Mouse (Mus musculus) natural killer cell, adult 2 months (primary cell): ENCODE results near the gene Kcnip1.
A peak's percentile ranks its signal among the peaks of the same experiment; 100 is the strongest.

Experiments
- DNase-seq, 2 experiments: peaks; one replicate each; pipeline ENCODE4 v3.0.0; 2022; ENCODE audit warnings: low spot score in 2 of 2

Kcnip1 gene

DNA sequence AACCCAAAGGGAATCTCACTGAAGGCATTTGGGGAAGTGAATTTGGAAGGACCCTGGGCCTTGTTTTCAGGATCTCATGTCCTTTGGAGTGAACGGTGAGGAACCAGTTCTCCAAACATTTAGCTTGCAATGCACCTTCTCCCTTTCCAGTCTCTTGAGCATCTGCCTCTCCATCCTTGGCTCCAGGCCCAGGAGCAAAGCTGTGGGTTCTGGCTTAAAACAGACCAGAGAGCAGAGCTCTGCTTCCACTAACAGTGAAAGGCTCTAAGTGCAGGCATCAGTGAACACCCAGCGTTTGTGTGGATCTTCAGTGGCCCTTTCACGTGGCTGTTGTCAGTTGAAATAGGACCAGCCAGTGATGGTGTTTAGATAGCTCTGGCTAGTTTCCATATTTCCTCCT lies 307.0 kb downstream of the Kcnip1 start:
- no peak for DNase-seq

DNA sequence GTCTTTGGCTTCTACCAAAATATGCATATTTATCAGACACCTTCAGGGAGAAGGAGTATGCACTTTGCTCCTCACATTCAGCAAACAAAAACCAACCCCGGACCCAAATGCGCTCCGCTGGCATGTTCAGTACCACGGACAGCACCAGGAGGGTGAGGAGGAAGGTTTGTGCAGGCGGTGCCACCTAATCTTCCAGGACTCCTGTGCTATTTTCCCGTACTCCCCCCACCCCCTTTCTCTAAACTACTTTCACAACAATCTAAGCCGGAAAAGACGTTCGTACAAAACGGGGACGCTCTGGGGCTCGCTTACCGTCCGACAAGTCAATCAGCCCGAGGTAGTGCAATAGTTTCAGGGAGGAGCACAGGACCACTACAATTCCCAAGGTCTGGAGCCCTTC lies 312.8 kb downstream of the Kcnip1 start:
- DNase-seq: no peak

DNA sequence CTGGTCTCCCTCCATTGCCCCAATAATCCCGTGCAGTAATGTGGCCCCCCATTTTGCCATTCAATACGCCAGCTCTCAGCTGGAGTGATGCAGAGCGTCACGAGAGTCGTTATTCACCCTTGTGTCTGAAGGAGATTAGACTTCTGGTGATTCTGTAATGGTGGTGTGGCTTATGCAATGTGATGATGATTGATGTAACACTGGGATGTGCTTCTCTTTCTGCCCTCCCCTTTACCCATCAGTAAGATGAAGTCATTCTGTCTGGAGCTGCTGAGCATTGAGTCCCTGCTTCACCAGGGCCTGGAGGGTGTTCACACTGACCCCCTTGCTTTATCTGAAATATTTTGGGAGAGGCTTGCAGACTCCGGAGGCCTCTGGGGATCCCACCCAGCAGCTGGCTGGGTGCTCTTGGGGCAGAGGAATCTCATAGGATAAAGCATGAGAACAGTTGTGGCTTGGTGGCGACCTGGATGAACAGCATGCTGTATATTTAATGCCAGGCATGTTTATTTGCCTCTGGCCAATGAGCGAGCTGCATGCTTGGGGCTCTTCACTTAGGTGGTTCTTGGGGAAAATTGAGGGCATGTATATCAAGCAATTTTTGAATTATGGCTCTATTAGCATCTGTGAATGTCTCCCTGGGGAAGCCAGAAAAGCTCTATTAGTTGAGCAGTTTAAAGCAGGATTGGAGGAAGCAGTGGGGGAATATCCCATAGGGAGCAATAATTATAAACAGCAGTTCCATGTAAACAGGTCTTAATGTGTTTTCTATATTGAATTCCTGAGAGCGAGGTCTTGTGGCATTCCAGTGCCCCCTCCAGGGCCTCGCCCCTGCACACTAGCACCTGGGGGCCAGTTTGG lies 322.6 kb downstream of the Kcnip1 start:
- no peak for DNase-seq

DNA sequence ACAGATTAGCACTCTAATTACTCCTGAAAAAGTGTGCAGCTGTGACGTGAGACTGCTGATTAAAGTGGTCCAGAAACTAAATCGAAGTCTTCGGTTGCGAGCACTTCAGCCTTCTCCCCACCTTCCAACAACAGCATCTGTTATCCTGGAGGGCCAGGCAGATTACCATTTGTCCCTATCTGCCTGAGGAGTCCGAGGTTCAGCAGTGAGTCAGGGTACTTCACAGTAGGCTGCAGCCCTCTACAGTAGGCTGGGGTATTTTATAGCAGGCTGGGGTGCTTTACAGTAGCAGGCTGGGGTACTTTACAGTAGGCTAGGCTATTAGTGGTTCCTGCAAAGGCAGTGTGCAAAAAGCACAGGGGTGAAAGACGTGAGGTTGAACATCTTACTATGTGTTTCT lies 324.6 kb downstream of the Kcnip1 start:
- no peak for DNase-seq

DNA sequence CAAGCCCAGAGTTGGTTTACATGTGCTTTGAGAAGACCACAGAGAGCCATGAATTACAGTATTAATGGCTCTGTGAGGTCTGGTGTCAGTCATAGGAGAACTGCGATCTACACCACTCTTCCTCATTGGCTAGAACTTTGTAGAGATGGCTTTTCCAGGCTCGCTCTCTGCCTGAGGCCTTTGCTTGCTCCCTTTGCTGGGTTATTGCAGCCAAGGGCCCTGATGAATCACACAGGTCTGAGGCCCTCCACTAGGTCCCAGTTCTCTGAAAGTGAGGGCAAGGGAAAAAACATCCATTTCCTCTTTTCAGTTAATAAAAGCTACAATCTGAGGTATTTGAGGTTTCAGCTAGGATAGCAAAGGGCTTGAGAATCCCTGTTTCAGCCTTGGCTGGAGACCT lies 329.4 kb downstream of the Kcnip1 start:
- no peak for DNase-seq

DNA sequence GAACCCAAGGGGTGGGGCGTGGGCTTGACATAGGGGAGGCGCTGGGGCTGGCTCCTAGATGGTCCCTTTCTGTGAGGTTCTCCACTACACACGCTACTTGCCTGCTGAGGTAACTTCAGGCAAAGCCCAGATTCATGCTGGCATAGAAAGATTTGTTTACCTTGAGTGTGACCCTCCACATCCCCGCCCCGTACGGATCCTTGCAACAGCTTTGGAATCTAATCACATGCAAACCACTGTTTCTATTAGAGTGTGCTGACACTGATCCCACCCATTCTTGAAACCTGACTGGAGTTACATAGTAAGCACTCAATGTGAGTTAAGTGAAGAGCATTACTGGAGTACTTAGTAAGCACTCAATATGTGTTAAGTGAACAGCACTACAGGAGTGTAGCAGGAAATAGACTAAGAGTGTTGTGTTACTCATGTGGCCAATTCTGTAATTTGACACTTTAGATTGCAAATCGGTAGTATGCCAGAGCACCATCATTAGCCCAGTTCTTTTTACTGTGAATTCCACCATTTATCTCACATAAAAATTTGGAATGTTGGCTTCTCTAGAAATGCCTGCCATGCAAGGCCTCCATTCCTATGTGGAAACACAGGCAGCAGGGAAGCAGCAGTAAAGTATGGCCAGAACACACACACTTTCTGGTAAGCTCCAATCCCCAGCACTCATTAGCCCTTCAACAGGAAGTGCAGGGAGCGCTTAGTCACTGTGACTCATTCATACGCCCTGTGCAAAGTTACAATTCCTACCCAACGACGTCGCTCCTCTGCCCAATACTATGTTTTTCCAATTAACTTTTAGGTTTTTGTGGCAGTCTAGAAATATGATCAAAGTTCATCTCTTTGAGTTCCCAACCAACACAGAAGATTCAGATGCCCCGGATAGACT lies 332.7 kb downstream of the Kcnip1 start:
- no peak for DNase-seq

DNA sequence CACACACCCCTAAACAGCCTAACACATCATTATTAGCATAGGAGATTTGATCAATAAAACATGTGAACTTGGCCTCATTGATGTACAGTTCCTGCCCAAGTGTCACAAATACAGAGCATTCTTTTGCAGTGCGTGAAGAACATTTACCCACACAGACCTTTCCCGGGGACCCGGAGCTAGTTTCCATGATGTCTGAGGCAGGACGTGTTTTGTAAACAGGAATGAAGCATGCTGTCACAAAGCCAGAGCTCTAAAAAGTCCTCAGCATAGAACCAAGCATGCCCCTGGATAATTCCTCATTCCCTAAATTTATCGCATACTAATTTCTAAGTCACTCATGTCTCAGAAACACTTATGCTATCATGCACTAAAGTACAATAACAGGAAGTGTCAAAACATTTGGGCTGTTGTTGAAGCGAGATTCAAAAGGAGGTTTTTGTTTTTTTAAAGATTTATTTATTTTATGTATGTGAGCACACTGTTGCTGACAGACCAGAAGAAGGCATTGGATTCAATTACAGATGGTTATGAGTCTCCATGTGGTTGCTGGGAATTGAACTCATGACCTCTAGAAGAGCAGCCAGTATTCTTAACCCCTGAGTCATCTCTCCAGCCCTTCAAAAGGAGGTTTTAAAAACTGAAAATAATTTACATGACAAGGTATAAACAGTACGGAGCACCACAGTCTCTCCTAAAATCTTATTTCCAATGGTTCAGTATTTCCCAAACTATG lies 336.9 kb downstream of the Kcnip1 start:
- no peak for DNase-seq

DNA sequence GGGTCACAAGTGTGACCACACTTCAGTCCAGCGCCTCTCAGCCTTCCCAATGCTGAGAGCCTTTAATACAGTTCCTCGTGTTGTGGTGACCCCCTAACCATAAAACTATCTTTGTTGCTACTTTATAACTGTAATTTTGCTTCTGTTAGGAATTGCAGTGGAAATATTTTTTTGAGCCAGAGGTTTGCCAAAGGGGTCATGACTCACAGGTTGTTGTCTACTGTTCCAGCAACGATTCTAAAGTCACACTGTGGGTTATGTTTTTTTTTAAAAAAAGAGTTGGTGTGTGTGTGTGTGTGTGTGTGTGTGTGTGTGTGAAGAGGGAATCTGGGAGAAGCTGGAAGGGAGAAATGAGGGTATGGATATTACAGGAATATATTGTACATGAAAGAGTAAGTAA lies 337.7 kb downstream of the Kcnip1 start:
- DNase-seq: no peak

DNA sequence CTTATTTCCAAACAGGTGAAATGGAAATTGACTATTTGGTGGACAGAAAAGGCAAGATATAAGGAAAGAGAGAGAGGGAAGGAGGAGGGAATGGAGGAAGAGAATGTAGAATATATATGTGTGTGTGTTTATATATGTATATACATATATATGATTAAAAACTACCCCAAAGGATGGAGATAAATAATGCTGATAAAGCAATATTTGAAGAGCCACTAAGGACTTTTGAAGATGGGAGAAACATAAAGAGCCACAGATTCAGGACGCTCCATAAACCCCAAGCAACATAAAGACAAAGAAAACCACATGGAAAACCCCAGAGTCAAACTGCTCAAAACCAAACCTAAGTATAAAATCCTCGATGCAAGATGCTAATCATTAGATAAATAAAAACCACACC lies 338.5 kb downstream of the Kcnip1 start:
- no peak for DNase-seq

DNA sequence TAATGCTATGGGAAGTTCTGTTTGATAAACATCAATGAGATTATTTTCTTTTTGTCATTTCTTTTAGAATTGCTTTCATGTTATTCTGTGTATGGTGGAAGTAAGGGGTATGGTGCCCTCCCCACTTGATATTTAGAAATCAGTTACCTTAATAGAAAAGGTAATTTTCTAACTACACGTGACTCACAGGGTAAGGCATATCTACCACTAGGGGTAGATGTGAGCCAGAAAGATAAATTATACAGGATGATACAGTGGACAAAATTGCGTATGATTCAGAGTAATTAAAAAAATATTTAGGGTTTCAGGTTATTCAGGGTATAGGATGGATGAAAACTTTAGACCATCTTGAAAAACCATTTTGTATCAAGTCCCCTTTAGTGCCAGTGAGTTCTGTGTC lies 343.6 kb downstream of the Kcnip1 start:
- DNase-seq: no peak

DNA sequence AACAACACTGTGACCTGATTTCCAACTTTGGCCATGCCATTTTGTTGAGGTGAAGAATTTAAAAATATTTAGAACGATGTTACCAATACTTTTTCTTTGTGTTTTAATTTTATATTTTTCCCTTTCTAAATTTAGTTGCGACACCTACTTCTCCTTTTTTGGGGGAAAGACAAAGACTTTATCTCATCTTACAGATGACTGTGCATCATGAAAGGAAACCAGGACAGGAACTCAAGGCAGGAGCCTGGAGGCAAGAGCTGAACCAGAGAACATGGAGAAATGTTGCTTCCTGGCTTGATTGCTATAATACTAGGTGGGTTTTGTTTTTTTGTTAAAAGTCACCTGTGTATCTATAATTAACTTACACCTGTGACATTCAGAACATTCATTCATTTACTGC lies 355.8 kb downstream of the Kcnip1 start:
- no peak for DNase-seq

DNA sequence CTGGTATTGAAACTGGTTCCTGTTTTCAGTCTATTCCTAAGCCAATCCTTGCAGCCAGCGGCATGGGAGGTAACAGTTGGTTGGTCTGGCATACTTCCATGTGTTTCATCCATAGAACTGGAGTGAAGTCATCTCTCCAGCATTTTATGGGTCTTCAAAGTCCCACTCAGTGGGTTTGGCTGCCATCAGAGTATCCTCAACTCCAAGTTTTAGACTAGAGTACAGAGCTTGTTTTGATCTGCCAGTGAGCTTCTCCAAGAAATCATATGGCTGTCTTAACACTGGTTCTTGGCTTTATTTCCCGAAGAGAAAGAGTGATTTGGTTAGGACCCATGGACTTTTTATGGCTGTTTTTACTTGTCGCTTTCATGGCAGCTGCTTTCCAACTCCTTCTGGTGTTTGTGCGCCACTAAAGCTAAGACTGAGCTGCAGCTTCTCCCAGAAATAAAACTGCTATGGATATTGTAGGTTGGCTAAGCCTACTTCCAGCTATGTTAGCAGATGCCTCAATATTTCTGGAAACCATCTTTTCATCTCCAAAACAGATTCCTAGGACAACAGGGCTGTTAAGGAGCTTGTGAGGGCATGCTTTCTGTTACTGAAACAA lies 365.7 kb downstream of the Kcnip1 start:
- no peak for DNase-seq

DNA sequence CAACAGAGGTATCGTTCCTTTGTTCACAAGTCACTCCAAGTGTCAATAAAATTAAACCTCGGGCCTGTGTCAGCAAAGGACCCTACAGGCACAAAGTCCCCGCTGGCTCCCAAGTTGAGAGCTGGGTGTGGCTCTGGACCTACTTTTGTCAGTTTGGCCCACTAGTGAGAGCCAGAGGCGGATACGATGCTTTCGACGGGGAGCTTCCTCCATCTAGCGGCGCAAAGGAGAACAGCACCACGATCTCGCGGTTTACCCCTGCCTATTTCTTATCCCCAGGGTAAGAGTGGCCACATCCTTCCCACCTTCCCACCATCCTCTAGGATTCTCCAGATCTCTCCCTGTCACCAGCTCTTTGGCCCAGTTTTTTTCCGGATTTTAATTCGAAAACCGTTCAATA lies 378.7 kb downstream of the Kcnip1 start:
- DNase-seq: peak; percentile 17 to 19

DNA sequence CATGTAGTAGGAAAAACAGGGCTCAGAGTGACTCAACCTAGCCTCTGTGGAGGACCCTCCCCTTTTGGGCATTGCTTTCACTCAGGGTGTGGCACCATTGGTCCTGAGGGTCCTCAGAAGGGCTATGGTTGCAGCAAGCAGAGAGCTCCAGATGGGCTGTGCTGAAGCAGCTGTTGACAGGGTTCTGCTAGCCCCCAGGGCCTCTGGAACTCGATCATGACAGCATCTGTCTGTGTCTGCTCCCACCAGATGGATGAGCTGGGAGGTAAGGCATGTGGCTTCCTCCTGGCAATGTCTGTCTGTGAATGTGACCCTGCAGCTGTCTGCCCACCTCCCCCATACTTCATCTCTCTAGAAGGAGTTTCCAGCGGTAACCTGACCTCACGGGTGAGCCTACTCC lies 385.2 kb downstream of the Kcnip1 start:
- DNase-seq: no peak

DNA sequence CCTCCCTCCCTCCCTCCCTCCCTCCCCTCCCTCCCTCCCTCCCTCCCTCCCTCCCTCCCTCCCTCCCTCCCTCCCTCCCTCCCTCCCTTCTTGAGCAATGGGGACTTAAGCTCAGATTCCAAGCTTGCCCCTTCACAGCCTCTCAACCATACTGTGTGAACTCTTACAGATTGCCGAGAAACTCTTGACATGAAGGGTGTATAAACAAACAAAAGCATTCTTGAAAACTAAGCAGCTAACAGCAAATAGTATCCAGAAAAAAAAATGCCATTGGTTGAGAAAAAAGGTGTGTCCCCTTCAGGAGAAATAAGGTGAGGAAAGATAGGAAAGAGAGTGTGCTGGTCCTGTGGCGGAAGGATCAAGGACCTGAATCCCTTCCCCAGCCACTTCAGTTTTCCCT lies 389.8 kb downstream of the Kcnip1 start:
- DNase-seq: no peak

DNA sequence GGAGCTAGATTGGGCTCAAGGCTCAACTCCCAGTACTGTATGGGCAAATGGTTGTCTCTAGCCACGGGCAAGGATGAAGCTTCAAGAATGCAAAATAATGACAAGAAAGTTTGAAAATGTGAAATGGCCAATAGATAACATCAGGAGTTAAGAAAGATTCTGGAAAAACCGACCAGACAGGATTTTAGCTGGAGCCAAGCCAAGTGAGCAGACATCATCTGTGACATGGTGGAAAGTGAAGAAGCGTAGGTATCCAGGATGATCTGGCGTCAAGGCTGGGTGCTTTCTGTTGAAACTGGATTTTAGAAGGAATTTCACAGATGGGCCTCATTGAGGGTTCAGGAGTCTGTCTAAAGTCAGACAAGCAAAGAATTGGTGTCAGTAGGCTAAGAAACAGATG lies 394.0 kb downstream of the Kcnip1 start, which contains the start of gene D130052B06Rik:
Gene D130052B06Rik (plus strand): TSS at position 317 of the 400 bp plus-strand sequence.
- DNase-seq: no peak

DNA sequence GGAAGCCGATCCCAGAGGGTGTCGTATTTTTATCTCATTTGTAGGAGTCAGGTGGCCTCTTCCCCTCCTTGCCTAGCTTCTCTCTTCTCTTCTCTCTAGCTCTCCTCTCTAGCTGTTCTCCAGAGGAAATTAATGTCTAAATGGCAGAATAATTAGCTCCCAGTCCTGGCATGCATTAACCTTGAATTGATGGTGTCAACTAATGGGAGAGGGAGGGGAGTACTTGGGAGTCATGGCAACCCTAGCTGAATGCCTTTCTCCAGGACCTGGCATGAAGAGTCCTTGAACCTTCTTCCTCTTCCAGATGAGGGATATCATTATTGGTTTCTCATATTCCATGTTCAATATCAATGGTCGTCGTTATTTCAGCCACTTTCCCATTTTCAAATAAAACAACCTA lies 396.3 kb downstream of the Kcnip1 start:
- no peak for DNase-seq

DNA sequence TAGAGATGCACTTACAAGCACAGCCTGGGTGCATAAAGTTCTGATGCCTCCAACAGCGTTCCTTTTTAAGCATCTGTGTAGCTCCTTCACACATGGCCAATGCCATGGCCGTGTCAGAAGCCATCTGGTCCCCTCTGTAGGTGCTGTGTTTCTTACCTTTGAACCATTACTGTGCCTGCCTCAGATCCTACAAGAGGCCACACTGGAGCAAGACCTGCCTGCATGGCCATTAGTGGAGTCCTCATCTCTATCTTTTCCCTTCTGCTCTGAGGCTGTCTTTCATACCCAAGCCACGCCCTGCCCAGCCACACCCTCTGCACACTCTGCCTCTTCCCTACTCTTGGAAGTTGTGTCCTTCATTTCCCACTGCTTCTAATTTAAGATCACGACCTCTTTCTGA lies 400.1 kb downstream of the Kcnip1 start:
- no peak for DNase-seq

DNA sequence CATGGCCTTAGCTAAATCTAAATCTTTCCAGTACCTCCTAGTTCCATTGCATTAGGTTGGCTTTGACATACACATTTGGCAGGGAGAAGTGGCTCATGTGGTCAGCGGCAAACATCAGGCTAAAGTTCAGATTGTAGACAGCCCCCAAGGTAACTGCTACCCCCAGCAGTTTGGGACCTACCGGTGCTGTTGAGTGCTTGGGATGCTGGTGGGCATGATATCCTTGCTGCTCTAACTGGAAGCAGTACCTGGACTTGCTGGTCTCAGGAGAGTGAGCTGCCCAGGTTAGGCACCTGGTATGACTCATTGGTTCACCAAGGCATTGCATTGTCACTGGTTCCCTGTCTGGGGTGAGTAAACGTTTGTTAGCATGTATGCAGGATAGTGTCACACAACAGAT lies 402.2 kb downstream of the Kcnip1 start:
- no peak for DNase-seq

DNA sequence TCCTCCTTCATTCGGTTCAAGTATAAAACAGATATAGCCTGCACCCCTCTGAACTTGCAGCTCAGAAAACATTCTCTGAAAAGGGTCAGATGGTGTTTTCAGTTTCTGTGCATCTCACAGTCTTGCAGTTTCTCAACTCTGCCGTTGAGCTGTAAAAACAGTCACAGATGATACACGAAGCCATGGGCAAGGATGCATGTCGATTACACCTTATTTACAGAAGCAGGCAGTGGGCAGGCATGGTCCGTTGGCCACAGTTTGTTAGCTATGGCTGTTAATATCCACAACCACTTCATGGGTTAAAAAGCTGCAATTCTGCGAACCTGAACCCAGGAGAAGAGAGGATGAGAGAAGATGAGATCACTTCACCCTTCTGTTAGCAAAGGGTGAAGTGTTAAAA lies 406.3 kb downstream of the Kcnip1 start:
- no peak for DNase-seq

DNA sequence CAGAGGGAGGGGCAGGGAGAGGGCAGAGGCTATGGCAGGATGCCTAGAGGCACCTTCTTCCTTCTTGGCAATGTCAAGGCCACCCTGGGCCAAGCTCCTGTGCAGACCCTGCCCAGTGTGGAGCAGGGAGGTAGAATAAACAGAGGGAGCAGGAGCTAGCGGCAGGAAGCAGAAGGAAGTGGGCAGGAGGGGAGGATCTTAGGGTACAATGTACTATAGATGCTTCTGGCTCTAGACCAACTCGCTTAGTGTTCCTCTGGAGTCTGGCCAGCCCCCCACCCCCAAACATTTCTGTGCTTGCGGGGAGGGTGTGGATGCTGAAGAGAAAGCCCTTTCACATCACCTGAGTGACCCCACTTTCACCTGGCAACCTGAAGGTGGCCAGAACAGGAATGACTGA lies 413.3 kb downstream of the Kcnip1 start:
- no peak for DNase-seq
